Mouse (Mus musculus): ENCODE measurements around the gene Erich4. TPM values are rescaled to one million over a fixed set of nuclear protein-coding genes. Genes with fewer than 3 reads are reported as not detected.

The Erich4 gene
- polyA plus RNA-seq, 1 experiment: not detected

- DNase-seq: no peak
- no peak for TF ChIP-seq CTCF (IDR thresholded peaks at IDR 0.05; ENCODE audit: borderline replicate concordance, control insufficient read depth, extremely low read depth, insufficient read depth, low read length, poor library complexity)
- no peak for TF ChIP-seq POLR2A (IDR thresholded peaks at IDR 0.05; ENCODE audit: control insufficient read depth, extremely low read depth, insufficient read depth, low read length, poor library complexity)
- H3K4me3 ChIP-seq (ENCODE audit: control insufficient read depth, insufficient read depth, low read length): no peak overlapping the region
- 33% methylated on average over 5 of the region's 5 CpGs for WGBS
- H3K27me3 ChIP-seq (ENCODE audit: control insufficient read depth, insufficient read depth, low read length): no peaks in the 10 kb centered on the region
- no peaks in the 10 kb centered on the region for H3K36me3 ChIP-seq (ENCODE audit: control insufficient read depth, insufficient read depth, low read length)
- H3K4me1 ChIP-seq (replicated peaks; ENCODE audit: control insufficient read depth, insufficient read depth, low read length): peaks cover 63% of the 10 kb centered on the region
- H3K27ac ChIP-seq (ENCODE audit: control insufficient read depth, insufficient read depth, low read length): peak overlapping the region; percentile 99
Measured at GRCm38 (mm10) chr7:25649839-25650238, 34.1 kb upstream of the Erich4 start.

- Histone ChIP-seq H3K4me3 (ENCODE audit: control insufficient read depth, insufficient read depth, low read length) (no peak overlapping the region), H3K27ac (ENCODE audit: control insufficient read depth, insufficient read depth, low read length) (peak overlapping the region; percentile 99), H3K27me3 (ENCODE audit: control insufficient read depth, insufficient read depth, low read length) (no peaks in the 10 kb centered on the region), H3K36me3 (ENCODE audit: control insufficient read depth, insufficient read depth, low read length) (no peaks in the 10 kb centered on the region), H3K4me1 (replicated peaks; ENCODE audit: control insufficient read depth, insufficient read depth, low read length) (peaks cover 74% of the 10 kb centered on the region)
- DNase-seq: peak; percentile 79
- 4% methylated on average over 5 of the region's 5 CpGs for WGBS
- TF ChIP-seq CTCF (IDR thresholded peaks at IDR 0.05; ENCODE audit: borderline replicate concordance, control insufficient read depth, extremely low read depth, insufficient read depth, low read length, poor library complexity) (peak; percentile 87), POLR2A (IDR thresholded peaks at IDR 0.05; ENCODE audit: control insufficient read depth, extremely low read depth, insufficient read depth, low read length, poor library complexity) (peak; percentile 38; the same call in 1 of the 2 replicates)
Measured at GRCm38 (mm10) chr7:25647574-25648123, 32.0 kb upstream of the Erich4 start.

GRCm38 (mm10) chr7:25645074-25645473 is 29.4 kb upstream of the Erich4 start:
- TF ChIP-seq POLR2A (IDR thresholded peaks at IDR 0.05; ENCODE audit: control insufficient read depth, extremely low read depth, insufficient read depth, low read length, poor library complexity) (no peak), CTCF (IDR thresholded peaks at IDR 0.05; ENCODE audit: borderline replicate concordance, control insufficient read depth, extremely low read depth, insufficient read depth, low read length, poor library complexity) (no peak)
- peaks cover 60% of the 10 kb centered on the region for H3K4me1 ChIP-seq (replicated peaks; ENCODE audit: control insufficient read depth, insufficient read depth, low read length)
- peak; percentile 35 for DNase-seq
- WGBS: 41% methylated on average over 14 of the region's 14 CpGs
- H3K36me3 ChIP-seq (ENCODE audit: control insufficient read depth, insufficient read depth, low read length): no peaks in the 10 kb centered on the region
- H3K4me3 ChIP-seq (ENCODE audit: control insufficient read depth, insufficient read depth, low read length): no peak overlapping the region
- H3K27me3 ChIP-seq (ENCODE audit: control insufficient read depth, insufficient read depth, low read length): no peaks in the 10 kb centered on the region
- H3K27ac ChIP-seq (ENCODE audit: control insufficient read depth, insufficient read depth, low read length): no peak overlapping the region

DNA sequence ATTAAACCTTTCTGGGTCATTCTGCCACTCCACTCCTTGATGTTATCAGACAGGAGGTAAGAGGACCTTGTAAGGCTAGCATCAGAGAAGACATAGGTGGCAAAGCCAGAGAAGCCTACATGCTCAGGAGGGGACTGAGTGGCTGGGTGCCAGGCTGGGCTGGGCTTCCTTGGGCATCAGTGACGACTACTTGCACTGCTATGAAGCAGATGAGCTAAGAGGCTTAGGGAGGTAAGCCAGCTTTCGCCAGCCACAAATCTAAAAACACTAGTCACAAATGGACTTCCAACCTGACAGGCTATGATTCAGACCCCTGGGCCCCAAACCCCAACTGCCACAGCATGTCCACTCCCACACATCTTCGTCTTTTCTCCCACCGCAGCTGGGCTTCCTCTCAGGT is 28.9 kb upstream of the Erich4 start:
- H3K27ac ChIP-seq (ENCODE audit: control insufficient read depth, insufficient read depth, low read length): no peak overlapping the region
- no peaks in the 10 kb centered on the region for H3K27me3 ChIP-seq (ENCODE audit: control insufficient read depth, insufficient read depth, low read length)
- WGBS: 54% methylated on average over 4 of the region's 4 CpGs
- TF ChIP-seq CTCF (IDR thresholded peaks at IDR 0.05; ENCODE audit: borderline replicate concordance, control insufficient read depth, extremely low read depth, insufficient read depth, low read length, poor library complexity) (no peak), POLR2A (IDR thresholded peaks at IDR 0.05; ENCODE audit: control insufficient read depth, extremely low read depth, insufficient read depth, low read length, poor library complexity) (no peak)
- DNase-seq: no peak
- H3K4me1 ChIP-seq (replicated peaks; ENCODE audit: control insufficient read depth, insufficient read depth, low read length): peaks cover 58% of the 10 kb centered on the region
- no peak overlapping the region for H3K4me3 ChIP-seq (ENCODE audit: control insufficient read depth, insufficient read depth, low read length)
- no peaks in the 10 kb centered on the region for H3K36me3 ChIP-seq (ENCODE audit: control insufficient read depth, insufficient read depth, low read length)

DNA sequence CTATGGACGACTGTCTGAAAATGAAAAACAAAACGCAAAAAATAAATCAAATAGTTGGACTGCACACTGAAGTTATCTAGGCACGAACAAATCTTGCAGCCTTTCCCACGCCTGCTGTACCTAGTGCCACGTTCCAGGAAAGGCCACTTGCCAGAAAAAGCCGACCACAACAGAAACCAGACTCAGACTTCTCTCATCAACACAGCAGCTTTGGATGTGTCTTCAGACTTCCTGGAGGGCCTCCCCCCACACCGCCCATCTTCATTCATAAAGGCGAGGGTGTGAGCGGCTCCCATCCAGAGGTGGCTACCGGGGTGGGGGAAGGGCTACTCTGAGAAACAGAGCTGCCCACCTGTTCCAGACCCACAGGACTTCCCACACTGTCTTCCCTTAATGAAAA is 28.4 kb upstream of the Erich4 start:
- Histone ChIP-seq H3K36me3 (ENCODE audit: control insufficient read depth, insufficient read depth, low read length) (no peaks in the 10 kb centered on the region), H3K27ac (ENCODE audit: control insufficient read depth, insufficient read depth, low read length) (no peak overlapping the region), H3K4me3 (ENCODE audit: control insufficient read depth, insufficient read depth, low read length) (no peak overlapping the region), H3K27me3 (ENCODE audit: control insufficient read depth, insufficient read depth, low read length) (no peaks in the 10 kb centered on the region), H3K4me1 (replicated peaks; ENCODE audit: control insufficient read depth, insufficient read depth, low read length) (peaks cover 53% of the 10 kb centered on the region)
- DNase-seq: peak; percentile 35
- 13% methylated on average over 10 of the region's 10 CpGs for WGBS
- TF ChIP-seq CTCF (IDR thresholded peaks at IDR 0.05; ENCODE audit: borderline replicate concordance, control insufficient read depth, extremely low read depth, insufficient read depth, low read length, poor library complexity): no peak
- no peak for TF ChIP-seq POLR2A (IDR thresholded peaks at IDR 0.05; ENCODE audit: control insufficient read depth, extremely low read depth, insufficient read depth, low read length, poor library complexity)

DNA sequence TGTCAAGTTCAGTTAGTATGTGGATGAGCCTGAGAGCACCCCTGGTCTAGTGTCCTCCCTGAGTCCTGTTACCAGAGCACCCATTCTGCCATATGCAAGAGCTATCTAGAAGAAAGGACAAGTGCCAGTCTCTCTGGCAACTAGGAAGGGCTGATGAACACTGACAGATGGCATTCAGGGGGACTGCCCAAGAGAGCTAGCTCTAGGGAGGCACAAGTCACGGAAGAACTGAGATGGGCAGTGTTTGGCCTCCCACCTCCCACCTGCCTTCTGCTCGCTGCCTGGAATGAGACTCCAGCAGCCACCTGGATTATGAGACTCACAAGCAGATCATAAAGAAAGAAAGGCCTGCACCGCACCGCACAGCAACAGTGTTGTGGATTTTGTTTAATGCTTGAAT is 24.1 kb upstream of the Erich4 start:
- Histone ChIP-seq H3K4me1 (replicated peaks; ENCODE audit: control insufficient read depth, insufficient read depth, low read length) (peaks cover 27% of the 10 kb centered on the region), H3K4me3 (ENCODE audit: control insufficient read depth, insufficient read depth, low read length) (no peak overlapping the region), H3K36me3 (ENCODE audit: control insufficient read depth, insufficient read depth, low read length) (no peaks in the 10 kb centered on the region), H3K27me3 (ENCODE audit: control insufficient read depth, insufficient read depth, low read length) (no peaks in the 10 kb centered on the region), H3K27ac (ENCODE audit: control insufficient read depth, insufficient read depth, low read length) (no peak overlapping the region)
- no peak for TF ChIP-seq POLR2A (IDR thresholded peaks at IDR 0.05; ENCODE audit: control insufficient read depth, extremely low read depth, insufficient read depth, low read length, poor library complexity)
- TF ChIP-seq CTCF (IDR thresholded peaks at IDR 0.05; ENCODE audit: borderline replicate concordance, control insufficient read depth, extremely low read depth, insufficient read depth, low read length, poor library complexity): no peak
- DNase-seq: no peak
- 97% methylated on average over 4 of the region's 4 CpGs for WGBS

DNA sequence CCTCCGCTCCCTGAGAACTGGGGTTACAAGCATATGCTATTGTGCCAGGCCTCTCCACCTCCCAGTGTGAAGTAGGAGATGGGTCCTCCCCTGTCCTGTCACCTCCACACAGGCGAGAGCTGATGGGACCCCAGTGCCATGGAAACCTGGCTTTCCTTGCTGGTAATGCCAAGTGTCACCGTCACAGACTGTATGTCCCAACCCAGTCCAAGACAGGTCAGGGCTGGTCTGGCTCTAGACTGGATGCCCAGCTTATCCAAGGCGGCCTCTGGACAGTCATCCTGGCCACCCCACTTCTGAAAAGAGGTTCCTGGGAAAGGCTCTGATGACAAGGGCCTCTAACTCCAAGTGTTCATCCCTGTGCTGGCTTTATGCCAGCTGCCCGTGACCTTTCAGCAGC is 21.4 kb upstream of the Erich4 start:
- Histone ChIP-seq H3K27ac (ENCODE audit: control insufficient read depth, insufficient read depth, low read length) (no peak overlapping the region), H3K36me3 (ENCODE audit: control insufficient read depth, insufficient read depth, low read length) (no peaks in the 10 kb centered on the region), H3K4me3 (ENCODE audit: control insufficient read depth, insufficient read depth, low read length) (no peak overlapping the region), H3K27me3 (ENCODE audit: control insufficient read depth, insufficient read depth, low read length) (no peaks in the 10 kb centered on the region), H3K4me1 (replicated peaks; ENCODE audit: control insufficient read depth, insufficient read depth, low read length) (peaks cover 20% of the 10 kb centered on the region)
- DNase-seq: no peak
- TF ChIP-seq POLR2A (IDR thresholded peaks at IDR 0.05; ENCODE audit: control insufficient read depth, extremely low read depth, insufficient read depth, low read length, poor library complexity) (no peak), CTCF (IDR thresholded peaks at IDR 0.05; ENCODE audit: borderline replicate concordance, control insufficient read depth, extremely low read depth, insufficient read depth, low read length, poor library complexity) (no peak)
- WGBS: 96% methylated on average over 5 of the region's 5 CpGs
